Mouse (Mus musculus) embryonic facial prominence, embryonic 11.5 days (tissue): Measurements from ENCODE around the gene Pde6g. TPM values are rescaled to one million over a fixed set of nuclear protein-coding genes. Genes with fewer than 3 reads are reported as not detected.

Source experiments
- ATAC-seq: fragments of 200-750 bp; cut with Nextera tagmentation; replicated peaks from 2 replicates; pipeline ENCODE4 v1.8.0; 2017; ENCODE audit warnings: low read depth; ENCODE audit not compliant: insufficient number of reproducible peaks, low FRiP score, low TSS enrichment
- DNase-seq: peaks from one replicate; pipeline ENCODE4 v3.0.0-alpha.2; 2015; ENCODE audit warnings: low spot score
- H3K27ac ChIP-seq: fragments of 300-500 bp; sonication (generic); replicated peaks from 2 replicates; pipeline ENCODE4 v1.5.1; 2014; ENCODE audit warnings: mild to moderate bottlenecking, low read depth, low read length, control low read depth
- H3K27me3 ChIP-seq: fragments of 300-500 bp; sonication (generic); 2 replicates; pipeline ENCODE4 v1.6.1; 2014; ENCODE audit warnings: mild to moderate bottlenecking, low read length, moderate library complexity, mixed read lengths; ENCODE audit not compliant: control insufficient read depth, insufficient read depth
- H3K36me3 ChIP-seq: fragments of 300-500 bp; sonication (generic); replicated peaks from 2 replicates; pipeline ENCODE4 v1.6.1; 2014; ENCODE audit warnings: low read depth, mild to moderate bottlenecking, low read length, moderate library complexity, mixed read lengths; ENCODE audit not compliant: control insufficient read depth, insufficient read depth
- H3K4me1 ChIP-seq: fragments of 300-500 bp; sonication (generic); 2 replicates; pipeline ENCODE4 v1.6.1; 2014; ENCODE audit warnings: low read length, mixed read lengths; ENCODE audit not compliant: control insufficient read depth, insufficient read depth
- H3K4me2 ChIP-seq: fragments of 300-500 bp; sonication (generic); 2 replicates; pipeline ENCODE4 v1.6.1; 2014; ENCODE audit warnings: low read depth, mild to moderate bottlenecking, control low read depth, low read length, moderate library complexity
- H3K4me3 ChIP-seq: fragments of 300-500 bp; sonication (generic); 2 replicates; pipeline ENCODE4 v1.5.1; 2014; ENCODE audit warnings: low read depth, low read length, control low read depth
- H3K9ac ChIP-seq: fragments of 300-500 bp; sonication (generic); replicated peaks from 2 replicates; pipeline ENCODE4 v1.6.1; 2014; ENCODE audit warnings: mild to moderate bottlenecking, control low read depth, low read length
- H3K9me3 ChIP-seq: fragments of 300-500 bp; sonication (generic); replicated peaks from 2 replicates; pipeline ENCODE4 v1.6.1; 2016; ENCODE audit warnings: mild to moderate bottlenecking, low read length, inconsistent platforms, mixed read lengths; ENCODE audit not compliant: control insufficient read depth
- WGBS: fragments of 180-500 bp; shearing (Covaris S2); extraction: QIAGEN DNeasy Blood & Tissue Kit; methylation state at CpG from one replicate; pipeline ENCODE4 v1.1.7; 2014; 5-methylcytosine and 5-hydroxymethylcytosine counted together
- polyA plus RNA-seq: library from polyadenylated mRNA; unstranded; fragments of >200 nt; fragmentation: Nextera tagmentation; extraction: Ambion mirVana; gene quantifications from 2 replicates; pipeline ENCODE4 v1.2.1, GENCODE M21; 2014

Pde6g gene
- polyA plus RNA-seq, 1 experiment from 2014 or later = 0.48 TPM

GRCm38 (mm10) chr11:120454965-120455364, 1.7 kb upstream of the Pde6g start:
- no peak for ATAC-seq

GRCm38 (mm10) chr11:120452246-120452645, 1.1 kb downstream of the Pde6g start:
- Histone ChIP-seq H3K4me1 (no peaks in the 10 kb centered on the region; the same call in 1 of the 2 replicates), H3K9me3 (no peaks in the 10 kb centered on the region), H3K4me2 (no peak overlapping the region), H3K27ac (no peak overlapping the region), H3K36me3 (no peaks in the 10 kb centered on the region), H3K4me3 (no peak overlapping the region), H3K9ac (no peak overlapping the region), H3K27me3 (no peaks in the 10 kb centered on the region)
- DNase-seq (no peak), ATAC-seq (no peak)
- WGBS = 69% methylated on average over 3 of the region's 3 CpGs

More at GRCm38 (mm10) chr11:120454965-120455364, 1.7 kb upstream of the Pde6g start:
- WGBS = 88% methylated on average over 4 of the region's 4 CpGs
- no peaks in the 10 kb centered on the region; the same call in 1 of the 2 replicates for H3K4me1 ChIP-seq
- no peaks in the 10 kb centered on the region; the same call in 1 of the 2 replicates for H3K36me3 ChIP-seq
- no peak for DNase-seq
- H3K4me2 ChIP-seq = no peak overlapping the region
- no peak overlapping the region for H3K4me3 ChIP-seq
- no peak overlapping the region for H3K9ac ChIP-seq
- H3K27ac ChIP-seq = no peak overlapping the region
- no peaks in the 10 kb centered on the region for H3K9me3 ChIP-seq
- H3K27me3 ChIP-seq = no peaks in the 10 kb centered on the region

- Histone ChIP-seq H3K9ac (no peak overlapping the region), H3K27ac (no peak overlapping the region), H3K27me3 (no peaks in the 10 kb centered on the region), H3K4me3 (no peak overlapping the region), H3K4me2 (no peak overlapping the region), H3K4me1 (no peaks in the 10 kb centered on the region), H3K36me3 (no peaks in the 10 kb centered on the region), H3K9me3 (no peaks in the 10 kb centered on the region)
- ATAC-seq (no peak), DNase-seq (no peak)
- WGBS = 77% methylated on average over 7 of the region's 7 CpGs
These were observed 6.1 kb downstream of the Pde6g start for GRCm38 (mm10) chr11:120447179-120447578.

- DNase-seq (no peak), ATAC-seq (no peak)
- no peak overlapping the region for H3K27ac ChIP-seq
- no peaks in the 10 kb centered on the region for H3K4me1 ChIP-seq
- no peak overlapping the region; the same call in 1 of the 2 replicates for H3K9ac ChIP-seq
- H3K4me2 ChIP-seq = no peak overlapping the region
- no peaks in the 10 kb centered on the region for H3K9me3 ChIP-seq
- WGBS = 79% methylated on average over 3 of the region's 3 CpGs
- no peaks in the 10 kb centered on the region for H3K36me3 ChIP-seq
- no peaks in the 10 kb centered on the region for H3K27me3 ChIP-seq
- H3K4me3 ChIP-seq = no peak overlapping the region
These were observed 7.8 kb downstream of the Pde6g start for GRCm38 (mm10) chr11:120445475-120445874.

- Histone ChIP-seq H3K4me3 (no peak overlapping the region), H3K4me1 (no peaks in the 10 kb centered on the region), H3K36me3 (no peaks in the 10 kb centered on the region), H3K9ac (no peak overlapping the region), H3K9me3 (no peaks in the 10 kb centered on the region), H3K27ac (no peak overlapping the region), H3K4me2 (no peak overlapping the region), H3K27me3 (no peaks in the 10 kb centered on the region)
- ATAC-seq (no peak), DNase-seq (no peak)
- WGBS = 63% methylated on average over 6 of the region's 6 CpGs
These were observed 9.2 kb downstream of the Pde6g start for GRCm38 (mm10) chr11:120444106-120444505.

- Histone ChIP-seq H3K4me3 (no peak overlapping the region), H3K4me1 (no peaks in the 10 kb centered on the region), H3K36me3 (no peaks in the 10 kb centered on the region), H3K4me2 (no peak overlapping the region), H3K27me3 (no peaks in the 10 kb centered on the region), H3K27ac (no peak overlapping the region), H3K9me3 (no peaks in the 10 kb centered on the region), H3K9ac (no peak overlapping the region)
- 85% methylated on average over 3 of the region's 3 CpGs for WGBS
- ATAC-seq = no peak
- no peak for DNase-seq
These were observed 10.5 kb downstream of the Pde6g start for GRCm38 (mm10) chr11:120442765-120443280.

GRCm38 (mm10) chr11:120442344-120442743, 11.0 kb downstream of the Pde6g start, which contains the start of gene Tspan10:
Gene Tspan10 (plus strand): TSS chr11:120442644.
- no peaks in the 10 kb centered on the region for H3K36me3 ChIP-seq
- H3K9me3 ChIP-seq = no peaks in the 10 kb centered on the region
- DNase-seq = no peak
- H3K4me2 ChIP-seq = no peak within 1 kb of the TSS
- ATAC-seq = no peak
- H3K9ac ChIP-seq = no peak within 1 kb of the TSS
- no peak within 1 kb of the TSS for H3K27ac ChIP-seq
- WGBS = 86% methylated on average over 3 of the region's 3 CpGs
- H3K4me3 ChIP-seq = no peak within 1 kb of the TSS
- no peaks in the 10 kb centered on the region for H3K4me1 ChIP-seq
- no peaks in the 10 kb centered on the region for H3K27me3 ChIP-seq

- ATAC-seq = no peak
- H3K27ac ChIP-seq = 0 out of 2 replicates have a peak overlapping the region, but pooled peaks have one; percentile 65
- WGBS = 30% methylated on average over 12 of the region's 12 CpGs
These were observed 15.4 kb downstream of the Pde6g start for GRCm38 (mm10) chr11:120437857-120438385.

More at GRCm38 (mm10) chr11:120437857-120438385, 15.4 kb downstream of the Pde6g start:
- no peak for DNase-seq
- Histone ChIP-seq H3K36me3 (peaks cover 2% of the 10 kb centered on the region; the same call in 1 of the 2 replicates), H3K4me1 (no peaks in the 10 kb centered on the region), H3K4me3 (peak overlapping the region; percentile 99), H3K9me3 (no peaks in the 10 kb centered on the region), H3K9ac (peak overlapping the region; percentile 98), H3K27me3 (no peaks in the 10 kb centered on the region), H3K4me2 (peak overlapping the region; percentile 86)
